In genomic region chr12:40245434-40245970, GRCm38 (mm10) we compare ENCODE assay signal across 31 mouse cellular contexts. TPM values are rescaled to one million over a fixed set of nuclear protein-coding genes. Genes with fewer than 3 reads are reported as not detected.
DNase-seq lines count a peak whose midpoint lies in the region; ATAC-seq lines count a peak whose summit lies in the region.
"Had no signal": no experiment of that assay in that cellular context is flagged by ENCODE, and none has a peak within 500 bp of the region (broad histone marks: within the 10 kb centered on the region; RNA-seq: fewer than 3 reads in every experiment).

No protein-coding gene starts in this region.

- no peak overlapping the region for H3K4me2 ChIP-seq in midbrain, embryonic 11.5 days
- no peak overlapping the region for H3K4me2 ChIP-seq in midbrain, embryonic 13.5 days (replicated peaks)
- H3K4me2 ChIP-seq: embryonic facial prominence, embryonic 12.5 days; forebrain, embryonic 15.5 days; heart, embryonic 13.5 days; hindbrain, embryonic 15.5 days; limb, embryonic 15.5 days; liver, embryonic 13.5 days; neural tube, embryonic 13.5 days; stomach, embryonic 15.5 days had no signal

- no peak overlapping the region for H3K9ac ChIP-seq in midbrain, embryonic 11.5 days (ENCODE audit: low read length)
- H3K9ac ChIP-seq in midbrain, embryonic 13.5 days (replicated peaks) = no peak overlapping the region
- H3K9ac ChIP-seq: embryonic facial prominence, embryonic 12.5 days; forebrain, embryonic 15.5 days; heart, embryonic 13.5 days; hindbrain, embryonic 15.5 days; limb, embryonic 15.5 days; liver, embryonic 13.5 days; neural tube, embryonic 13.5 days; stomach, embryonic 15.5 days had no signal

- DNase-seq in adrenal gland, postnatal 14 days = peak; percentile 21
- DNase-seq in adrenal gland, postnatal 4 days (ENCODE audit: low spot score in 2 of 2) = no peak
- DNase-seq in midbrain, embryonic 11.5 days (ENCODE audit: low spot score, missing footprints) = peak; percentile 66
- DNase-seq in urinary bladder, adult 18-20 months (ENCODE audit: low spot score in 2 of 2) = no peak
- DNase-seq: cerebellum, adult 18-20 months; cerebellum, postnatal 36 days; gastrocnemius, postnatal 25 days; heart, postnatal 10 days; kidney, adult 2 months; kidney, postnatal 4 days; liver, embryonic 13.5 days; lung, adult 18-20 months; lung, postnatal 4 days had no signal

- no peaks in the 10 kb centered on the region for H3K9me3 ChIP-seq in midbrain, embryonic 11.5 days (ENCODE audit: control insufficient read depth, low read length)
- H3K9me3 ChIP-seq in midbrain, embryonic 13.5 days = no peaks in the 10 kb centered on the region
- H3K9me3 ChIP-seq: embryonic facial prominence, embryonic 12.5 days; forebrain, embryonic 15.5 days; G1E; heart, embryonic 13.5 days; hindbrain, embryonic 15.5 days; limb, embryonic 10.5 days; limb, embryonic 15.5 days; liver, embryonic 13.5 days; midbrain, embryonic 10.5 days; neural tube, embryonic 13.5 days; stomach, embryonic 15.5 days had no signal

- H3K36me3 ChIP-seq in midbrain, embryonic 11.5 days (ENCODE audit: control insufficient read depth, insufficient read depth, low read length) = no peaks in the 10 kb centered on the region
- H3K36me3 ChIP-seq in midbrain, embryonic 13.5 days = no peaks in the 10 kb centered on the region
- H3K36me3 ChIP-seq: embryonic facial prominence, embryonic 12.5 days; forebrain, embryonic 15.5 days; G1E; heart, embryonic 13.5 days; hindbrain, embryonic 15.5 days; limb, embryonic 10.5 days; limb, embryonic 15.5 days; liver, embryonic 13.5 days; midbrain, embryonic 10.5 days; neural tube, embryonic 13.5 days; stomach, embryonic 15.5 days had no signal

- no peaks in the 10 kb centered on the region; the same call in 1 of the 2 replicates for H3K4me1 ChIP-seq in midbrain, embryonic 11.5 days (ENCODE audit: control insufficient read depth, insufficient read depth, low read length)
- H3K4me1 ChIP-seq in midbrain, embryonic 13.5 days (replicated peaks) = peaks cover 6% of the 10 kb centered on the region
- H3K4me1 ChIP-seq: embryonic facial prominence, embryonic 12.5 days; limb, embryonic 15.5 days; stomach, embryonic 15.5 days had no signal

- no peak overlapping the region for H3K27ac ChIP-seq in midbrain, embryonic 11.5 days (ENCODE audit: low read depth, low read length)
- no peak overlapping the region for H3K27ac ChIP-seq in midbrain, embryonic 13.5 days
- H3K27ac ChIP-seq: embryonic facial prominence, embryonic 12.5 days; forebrain, embryonic 15.5 days; heart, embryonic 13.5 days; hindbrain, embryonic 15.5 days; kidney, postnatal 0 days; limb, embryonic 10.5 days; limb, embryonic 15.5 days; liver, embryonic 13.5 days; midbrain, embryonic 10.5 days; neural tube, embryonic 13.5 days; stomach, embryonic 15.5 days had no signal

- no peaks in the 10 kb centered on the region for H3K27me3 ChIP-seq in midbrain, embryonic 11.5 days (ENCODE audit: control insufficient read depth, insufficient read depth, low read length)
- no peaks in the 10 kb centered on the region for H3K27me3 ChIP-seq in midbrain, embryonic 13.5 days
- H3K27me3 ChIP-seq: embryonic facial prominence, embryonic 12.5 days; forebrain, embryonic 15.5 days; heart, embryonic 13.5 days; hindbrain, embryonic 15.5 days; limb, embryonic 15.5 days; liver, embryonic 13.5 days; neural tube, embryonic 13.5 days; stomach, embryonic 15.5 days had no signal

- no peak overlapping the region for H3K4me3 ChIP-seq in midbrain, embryonic 11.5 days (ENCODE audit: low read depth, low read length)
- H3K4me3 ChIP-seq in midbrain, embryonic 13.5 days (replicated peaks) = no peak overlapping the region
- H3K4me3 ChIP-seq: embryonic facial prominence, embryonic 12.5 days; forebrain, embryonic 15.5 days; heart, embryonic 13.5 days; hindbrain, embryonic 15.5 days; limb, embryonic 10.5 days; limb, embryonic 15.5 days; liver, embryonic 13.5 days; midbrain, embryonic 10.5 days; neural tube, embryonic 13.5 days; stomach, embryonic 15.5 days had no signal

- ATAC-seq in midbrain, embryonic 11.5 days (ENCODE audit: low FRiP score) = no peak
- ATAC-seq in midbrain, embryonic 13.5 days = no peak
- peak; percentile 42 for ATAC-seq in megakaryocyte progenitor cell, adult 5-6 weeks (replicated peaks; ENCODE audit: poor library complexity)
- ATAC-seq in activated CD4-positive, CD25-positive, alpha-beta regulatory T cell, adult 4 months = no peak
- ATAC-seq: forebrain, embryonic 15.5 days; lung, postnatal 0 days had no signal

- WGBS in midbrain, embryonic 11.5 days = 92% methylated on average over 7 of the region's 7 CpGs
- 89% methylated on average over 7 of the region's 7 CpGs for WGBS in midbrain, embryonic 13.5 days

RNA-seq across cellular contexts. Expression of gene Ifrd1, which starts 2.8 kb away (rescaled TPM):
- total RNA-seq in adrenal gland, postnatal 14 days (2021) = 155 and 156 TPM in 2 replicates
- total RNA-seq in adrenal gland, postnatal 4 days (2021) = 100 to 1,000 TPM; 169 to 176 TPM
- polyA plus RNA-seq in midbrain, embryonic 11.5 days (2014; fragmentation: Nextera tagmentation; extraction: Ambion mirVana) = 198 and 210 TPM in 2 replicates
- 164 and 172 TPM in 2 replicates for polyA plus RNA-seq in midbrain, embryonic 13.5 days (2015; fragmentation: Nextera tagmentation; extraction: Ambion mirVana)
- total RNA-seq in megakaryocyte progenitor cell, adult 5-6 weeks (2015) = 145 and 175 TPM in 2 replicates
- total RNA-seq in megakaryocyte progenitor cell, adult 5-6 weeks (2017) = 111 and 112 TPM in 2 replicates
- polyA plus RNA-seq in activated CD4-positive, CD25-positive, alpha-beta regulatory T cell, adult 4 months (2017; shearing (Covaris generic)) = 10 to 100 TPM; 51.8 to 63.0 TPM

RNA-seq across cellular contexts. Expression of gene Lsmem1, which starts 46.2 kb away (rescaled TPM):
- total RNA-seq in adrenal gland, postnatal 14 days (2021) = 0.26 TPM in 1 of 2 replicates, not detected in the other
- total RNA-seq in adrenal gland, postnatal 4 days (2021) = 1 to 10 TPM in 1 of 2 experiments, under 1 TPM in 1; 0.53 to 1.0 TPM
- not detected in 2 replicates for polyA plus RNA-seq in midbrain, embryonic 11.5 days (2014; fragmentation: Nextera tagmentation; extraction: Ambion mirVana)
- not detected in 2 replicates for polyA plus RNA-seq in midbrain, embryonic 13.5 days (2015; fragmentation: Nextera tagmentation; extraction: Ambion mirVana)
- total RNA-seq in megakaryocyte progenitor cell, adult 5-6 weeks (2015) = not detected in 2 replicates
- total RNA-seq in megakaryocyte progenitor cell, adult 5-6 weeks (2017) = 0.24 and 0.54 TPM in 2 replicates
- under 1 TPM in 1 of 2 experiments, not detected in 1; 0.63 TPM for polyA plus RNA-seq in activated CD4-positive, CD25-positive, alpha-beta regulatory T cell, adult 4 months (2017; shearing (Covaris generic))
- total RNA-seq: midbrain, postnatal 0 days had no signal
- polyA plus RNA-seq: forebrain, embryonic 15.5 days; G1E; intestine, embryonic 14.5 days; limb, embryonic 10.5 days; midbrain, embryonic 10.5 days; midbrain, postnatal 0 days; small intestine, adult 2 months had no signal

Comparison
In these comparisons a context has a peak if more than half of its experiments do, and no peak if none do; other contexts are left out.
1. DNase-seq: peak in adrenal gland, postnatal 14 days (single experiment) and midbrain, embryonic 11.5 days (single experiment); none in adrenal gland, postnatal 4 days (0 of 2) and urinary bladder, adult 18-20 months (0 of 2).